Mouse (Mus musculus) kidney, adult 2 months (tissue): ENCODE measurements at regions not wholly inside any gene's neighbourhood (a gene's known extent, or its start where the extent isn't known, plus 50 kb on each side); places are given as distances from the start of the nearest gene placed in this dataset.

ENCODE experiments used
- DNase-seq: peaks from one replicate; pipeline ENCODE4 v3.0.0; 2021
- H3K27ac ChIP-seq: fragments of 200-500 bp; 2 replicates; pipeline ENCODE4 v1.5.1; 2012; ENCODE audit warnings: low read depth, low read length, control low read depth, inconsistent platforms; ENCODE audit not compliant: insufficient read depth
- H3K27me3 ChIP-seq: fragments of 200-500 bp; replicated peaks from 2 replicates; pipeline ENCODE4 v1.6.1; 2012; ENCODE audit warnings: mild to moderate bottlenecking, moderate library complexity, low read length, inconsistent platforms; ENCODE audit not compliant: control insufficient read depth, insufficient read depth
- H3K36me3 ChIP-seq: fragments of 200-500 bp; 2 replicates; pipeline ENCODE4 v1.6.1; 2012; ENCODE audit warnings: mild to moderate bottlenecking, moderate library complexity, low read length, inconsistent platforms; ENCODE audit not compliant: control insufficient read depth, insufficient read depth
- H3K4me1 ChIP-seq: fragments of 200-500 bp; 2 replicates; pipeline ENCODE4 v1.6.1; 2011; ENCODE audit warnings: low read length; ENCODE audit not compliant: control insufficient read depth, insufficient read depth
- H3K4me3 ChIP-seq: fragments of 200-500 bp; 2 replicates; pipeline ENCODE4 v1.5.1; 2011; ENCODE audit warnings: mild to moderate bottlenecking, low read depth, low read length, control low read depth; ENCODE audit not compliant: insufficient read depth
- CTCF ChIP-seq: fragments of 200-500 bp; conservative IDR thresholded peaks from 2 replicates; pipeline ENCODE4 v1.5.1; 2011; ENCODE audit warnings: low read depth, mild to moderate bottlenecking, control low read depth, low read length, moderate library complexity, mixed read lengths; ENCODE audit not compliant: insufficient read depth, insufficient read length
- POLR2A ChIP-seq: fragments of 200-500 bp; IDR thresholded peaks from one replicate; pipeline ENCODE4 v1.6.1; 2011; ENCODE audit warnings: low read depth, low read length, control low read depth
- WGBS: fragments of 180-500 bp; shearing (Covaris S2); methylation state at CpG from one replicate; pipeline ENCODE4 v1.1.7; 2018; 5-methylcytosine and 5-hydroxymethylcytosine counted together

DNA sequence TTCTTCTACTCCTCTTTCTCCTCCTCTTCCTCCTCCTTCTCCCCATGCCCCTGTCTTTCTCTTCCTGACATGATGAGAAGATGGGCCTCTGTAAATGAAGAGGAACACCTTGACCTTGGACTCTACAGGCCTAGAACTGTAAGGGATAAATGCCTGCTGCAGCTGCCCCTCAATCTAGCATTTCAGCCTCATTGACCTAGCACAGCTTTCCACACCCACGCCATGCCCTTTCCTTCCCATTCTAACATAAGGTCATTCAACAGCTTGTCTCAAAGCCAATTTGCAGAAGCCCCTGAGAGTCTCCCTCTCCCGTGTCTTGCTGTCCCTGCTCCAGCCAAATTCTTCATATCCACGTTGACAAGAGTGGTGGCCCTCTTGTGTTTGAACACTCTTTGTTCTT, 63.8 kb upstream of the Dscam start:
- Histone ChIP-seq H3K4me3 (no peak overlapping the region), H3K36me3 (no peaks in the 10 kb centered on the region), H3K27me3 (no peaks in the 10 kb centered on the region), H3K27ac (no peak overlapping the region), H3K4me1 (no peaks in the 10 kb centered on the region)
- DNase-seq, result no peak
- 46% methylated on average over 3 of the region's 3 CpGs for WGBS
- no peak for TF ChIP-seq POLR2A
- TF ChIP-seq CTCF, result no peak

DNA sequence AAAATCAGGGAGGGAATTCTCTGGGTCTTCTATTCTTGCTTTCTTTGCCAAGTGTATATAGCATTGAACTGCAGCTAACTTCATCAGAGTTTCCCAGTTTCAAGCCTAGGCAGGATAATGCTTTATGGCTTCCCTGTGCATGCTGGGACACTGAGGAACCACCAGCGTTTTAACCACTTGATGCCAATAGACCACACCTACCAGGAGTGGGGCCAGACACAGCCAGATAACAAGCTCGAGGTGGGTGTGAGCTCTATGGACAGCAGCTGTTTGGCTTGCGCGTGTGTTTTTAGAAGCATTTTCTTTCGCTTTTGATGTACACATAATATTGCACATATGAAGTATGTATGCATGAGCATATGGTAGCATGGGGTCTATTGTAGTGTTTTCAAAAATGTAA, 69.1 kb upstream of the Dscam start:
- 76% methylated on average over 5 of the region's 5 CpGs for WGBS
- Histone ChIP-seq H3K4me3 (no peak overlapping the region), H3K27ac (no peak overlapping the region), H3K4me1 (no peaks in the 10 kb centered on the region), H3K36me3 (no peaks in the 10 kb centered on the region), H3K27me3 (no peaks in the 10 kb centered on the region)
- TF ChIP-seq CTCF, result no peak
- DNase-seq, result no peak

DNA sequence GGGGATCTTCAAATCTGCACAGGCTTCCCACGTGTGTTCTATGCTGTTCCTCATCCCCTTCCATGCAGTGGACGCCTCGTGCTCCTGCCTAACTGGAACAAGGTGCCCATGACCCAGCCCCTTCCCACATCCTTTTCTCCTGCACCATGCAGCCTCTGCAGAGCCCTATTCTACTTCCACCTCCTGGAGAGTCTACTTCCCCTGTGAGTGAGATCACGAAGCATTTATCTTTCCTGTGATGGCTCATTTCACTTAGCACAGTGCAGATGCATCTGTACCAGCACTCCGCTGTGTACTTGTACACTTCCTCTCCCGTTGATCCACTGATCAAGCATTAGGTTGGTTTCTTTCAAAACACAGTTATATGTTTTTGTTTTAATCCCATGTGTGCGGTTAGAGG, 69.5 kb upstream of the Dscam start:
- Histone ChIP-seq H3K4me1 (no peaks in the 10 kb centered on the region), H3K36me3 (no peaks in the 10 kb centered on the region), H3K27ac (no peak overlapping the region), H3K27me3 (no peaks in the 10 kb centered on the region), H3K4me3 (no peak overlapping the region)
- TF ChIP-seq CTCF (no peak), POLR2A (no peak)
- WGBS, result 73% methylated on average over 7 of the region's 7 CpGs
- no peak for DNase-seq

DNA sequence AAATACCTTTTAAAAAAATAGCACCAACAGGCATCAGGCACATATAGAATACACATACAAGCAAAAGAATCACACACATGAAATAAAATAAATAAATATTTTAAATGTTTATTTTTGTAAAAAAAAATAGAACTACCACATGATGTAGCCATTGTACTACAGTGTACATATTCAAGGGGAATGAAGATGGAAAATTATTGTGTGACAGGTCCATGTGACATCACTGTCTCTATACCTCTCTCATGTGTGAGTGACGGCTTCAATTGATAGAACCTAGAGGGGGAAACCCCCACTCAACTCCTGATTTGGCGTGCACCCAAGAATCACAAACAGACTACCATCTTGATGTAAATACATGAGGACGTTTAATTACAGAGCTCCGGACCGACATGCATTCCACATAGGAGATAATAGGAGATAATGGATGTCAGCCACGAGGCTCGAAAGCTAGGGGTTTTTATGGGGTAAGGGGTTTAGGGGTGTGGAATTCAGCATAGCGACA, 70.4 kb upstream of the Dscam start:
- TF ChIP-seq POLR2A (no peak), CTCF (no peak)
- H3K4me3 ChIP-seq, result no peak overlapping the region

DNA sequence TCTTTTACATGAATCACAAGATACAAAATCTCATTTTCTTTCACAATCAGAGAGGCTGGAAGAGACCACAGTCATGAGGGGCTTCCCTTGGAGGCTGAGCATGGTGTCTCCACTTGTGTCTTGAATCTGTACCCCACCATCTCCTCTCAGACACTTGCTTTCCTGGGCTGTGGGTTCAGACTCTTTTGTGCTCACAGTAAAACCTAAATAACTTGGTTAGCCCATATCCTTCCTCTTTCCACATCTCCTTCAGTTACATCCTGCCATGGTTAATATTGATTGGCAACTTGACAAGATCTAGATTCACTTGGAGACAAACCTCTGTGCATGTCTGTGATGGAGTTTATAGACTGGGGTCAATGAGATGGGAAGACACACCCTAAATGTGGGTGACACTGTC, 71.1 kb upstream of the Dscam start:
- H3K27me3 ChIP-seq, result no peaks in the 10 kb centered on the region
- no peak for DNase-seq
- TF ChIP-seq POLR2A (no peak), CTCF (no peak)
- H3K36me3 ChIP-seq, result no peaks in the 10 kb centered on the region
- H3K4me3 ChIP-seq, result no peak overlapping the region
- H3K27ac ChIP-seq, result no peak overlapping the region
- no peaks in the 10 kb centered on the region for H3K4me1 ChIP-seq

More for the DNA sequence above, 70.4 kb upstream of the Dscam start:
- DNase-seq, result no peak
- no peak overlapping the region for H3K27ac ChIP-seq
- no peaks in the 10 kb centered on the region for H3K4me1 ChIP-seq
- no peaks in the 10 kb centered on the region for H3K27me3 ChIP-seq
- WGBS, result 70% methylated on average over 8 of the region's 8 CpGs
- H3K36me3 ChIP-seq, result no peaks in the 10 kb centered on the region

DNA sequence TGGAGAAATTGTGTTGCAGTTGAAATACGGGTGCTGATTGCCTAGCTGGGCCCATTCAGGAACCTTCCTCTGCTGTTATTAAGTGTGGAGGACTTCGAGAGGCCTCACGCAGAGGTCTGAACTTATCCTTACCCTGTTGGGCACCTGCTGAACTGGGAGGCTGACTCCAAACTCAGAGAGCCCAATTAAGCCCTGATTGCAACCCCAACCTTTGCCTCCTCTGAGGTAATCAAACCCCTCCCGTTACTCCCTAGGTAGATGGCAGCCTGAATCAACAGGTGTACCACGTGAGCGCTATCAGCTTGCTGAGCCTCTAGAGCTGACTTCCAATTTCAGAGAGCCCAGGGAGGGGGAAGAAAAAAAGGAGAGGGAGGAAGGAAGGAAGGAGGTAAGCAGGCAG, 79.9 kb upstream of the Dscam start:
- H3K27me3 ChIP-seq, result no peaks in the 10 kb centered on the region
- 74% methylated on average over 6 of the region's 6 CpGs for WGBS
- no peaks in the 10 kb centered on the region for H3K4me1 ChIP-seq
- no peak for DNase-seq
- no peak overlapping the region for H3K27ac ChIP-seq
- H3K36me3 ChIP-seq, result no peaks in the 10 kb centered on the region
- H3K4me3 ChIP-seq, result no peak overlapping the region
- TF ChIP-seq POLR2A (no peak), CTCF (no peak)

DNA sequence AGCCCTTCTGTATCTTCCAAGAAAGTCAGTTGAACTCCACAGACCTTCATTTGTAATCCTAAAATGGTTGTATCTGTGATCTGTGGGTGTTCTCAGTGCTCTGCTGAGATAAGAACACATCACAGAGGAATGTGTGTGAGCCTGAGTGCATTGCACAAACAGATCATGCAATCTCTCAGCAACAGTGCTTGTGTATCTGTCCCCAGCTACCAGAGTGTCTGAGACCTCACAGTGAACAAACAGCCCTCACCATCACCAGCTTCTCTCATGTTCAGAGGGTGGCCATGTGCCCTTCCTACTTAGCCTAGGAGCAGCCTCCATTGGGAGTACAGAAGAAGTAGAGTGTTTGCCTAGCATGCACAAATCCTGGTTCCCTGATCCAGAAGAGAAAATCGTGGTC, 82.0 kb upstream of the Dscam start:
- no peaks in the 10 kb centered on the region for H3K4me1 ChIP-seq
- no peak overlapping the region for H3K4me3 ChIP-seq
- TF ChIP-seq CTCF, result no peak
- no peak for TF ChIP-seq POLR2A
- H3K36me3 ChIP-seq, result no peaks in the 10 kb centered on the region
- WGBS, result 86% methylated on average over 1 of the region's 1 CpGs
- no peak overlapping the region for H3K27ac ChIP-seq
- no peak for DNase-seq
- H3K27me3 ChIP-seq, result no peaks in the 10 kb centered on the region
